Mouse (Mus musculus) heart, embryonic 15.5 days (tissue): ENCODE data around the gene Dhrs1. TPM values are rescaled to one million over a fixed set of nuclear protein-coding genes. Genes with fewer than 3 reads are reported as not detected.

Source experiments
- ATAC-seq: fragments of 200-750 bp; cut with Nextera tagmentation; replicated peaks from 2 replicates; pipeline ENCODE4 v1.8.0; 2017; ENCODE audit warnings: low read depth, moderate TSS enrichment; ENCODE audit not compliant: insufficient number of reproducible peaks, insufficient read depth, low FRiP score
- H3K27ac ChIP-seq: fragments of 300-500 bp; sonication (generic); 2 replicates; pipeline ENCODE4 v1.5.1; 2015; ENCODE audit warnings: mild to moderate bottlenecking, inconsistent platforms
- H3K27me3 ChIP-seq: fragments of 300-500 bp; sonication (generic); 2 replicates; pipeline ENCODE4 v1.6.1; 2015; ENCODE audit warnings: inconsistent platforms
- H3K36me3 ChIP-seq: fragments of 300-500 bp; sonication (generic); 2 replicates; pipeline ENCODE4 v1.6.1; 2015; ENCODE audit warnings: mild to moderate bottlenecking, inconsistent platforms
- H3K4me1 ChIP-seq: fragments of 300-500 bp; sonication (generic); replicated peaks from 2 replicates; pipeline ENCODE4 v1.6.1; 2015; ENCODE audit warnings: inconsistent platforms
- H3K4me2 ChIP-seq: fragments of 300-500 bp; sonication (generic); 2 replicates; pipeline ENCODE4 v1.6.1; 2015; ENCODE audit warnings: inconsistent platforms, mild to moderate bottlenecking, moderate library complexity
- H3K4me3 ChIP-seq: fragments of 300-500 bp; sonication (generic); 2 replicates; pipeline ENCODE4 v1.5.1; 2015; ENCODE audit warnings: mild to moderate bottlenecking, inconsistent platforms
- H3K9ac ChIP-seq: fragments of 300-500 bp; sonication (generic); 2 replicates; pipeline ENCODE4 v1.6.1; 2015; ENCODE audit warnings: mild to moderate bottlenecking, inconsistent platforms
- H3K9me3 ChIP-seq: fragments of 300-500 bp; sonication (generic); replicated peaks from 2 replicates; pipeline ENCODE4 v1.6.1; 2016; ENCODE audit warnings: inconsistent platforms
- WGBS: fragments of 180-500 bp; shearing (Covaris S2); methylation state at CpG from one replicate; pipeline ENCODE4 v1.1.7; 2015; ENCODE audit warnings: mixed read lengths; 5-methylcytosine and 5-hydroxymethylcytosine counted together
- polyA plus RNA-seq: library from polyadenylated mRNA; unstranded; fragments of >200 nt; fragmentation: Nextera tagmentation; extraction: Ambion mirVana; gene quantifications from 2 replicates; pipeline ENCODE4 v1.2.1, GENCODE M21; 2015

Dhrs1 gene
- polyA plus RNA-seq, 1 experiment from 2014 or later: 64.0 TPM

- Histone ChIP-seq H3K27ac (no peak overlapping the region), H3K4me1 (peaks cover 43% of the 10 kb centered on the region)
Measured at GRCm38 (mm10) chr14:55780736-55781135, 35.2 kb upstream of the Dhrs1 start.

GRCm38 (mm10) chr14:55779656-55780055 lies 34.2 kb upstream of the Dhrs1 start:
- Histone ChIP-seq H3K4me1 (peaks cover 42% of the 10 kb centered on the region), H3K9ac (no peak overlapping the region), H3K36me3 (no peaks in the 10 kb centered on the region), H3K27ac (no peak overlapping the region), H3K4me3 (no peak overlapping the region), H3K4me2 (no peak overlapping the region), H3K27me3 (peaks cover 34% of the 10 kb centered on the region), H3K9me3 (no peaks in the 10 kb centered on the region)
- no peak for ATAC-seq
- 49% methylated on average over 16 of the region's 16 CpGs for WGBS

More at GRCm38 (mm10) chr14:55780736-55781135, 35.2 kb upstream of the Dhrs1 start:
- H3K9ac ChIP-seq: no peak overlapping the region
- H3K36me3 ChIP-seq: no peaks in the 10 kb centered on the region
- no peak overlapping the region for H3K4me3 ChIP-seq
- H3K4me2 ChIP-seq: no peak overlapping the region
- WGBS: 73% methylated on average over 11 of the region's 11 CpGs
- H3K9me3 ChIP-seq: no peaks in the 10 kb centered on the region
- no peak for ATAC-seq
- peaks cover 42% of the 10 kb centered on the region for H3K27me3 ChIP-seq

GRCm38 (mm10) chr14:55778686-55779085 lies 33.2 kb upstream of the Dhrs1 start:
- no peak overlapping the region for H3K27ac ChIP-seq
- no peak for ATAC-seq
- peaks cover 34% of the 10 kb centered on the region for H3K4me1 ChIP-seq
- no peaks in the 10 kb centered on the region for H3K9me3 ChIP-seq
- no peaks in the 10 kb centered on the region for H3K36me3 ChIP-seq
- WGBS: 85% methylated on average over 15 of the region's 15 CpGs
- H3K4me2 ChIP-seq: no peak overlapping the region
- no peak overlapping the region for H3K9ac ChIP-seq
- peaks cover 24% of the 10 kb centered on the region for H3K27me3 ChIP-seq
- H3K4me3 ChIP-seq: no peak overlapping the region

- Histone ChIP-seq H3K4me2 (no peak overlapping the region), H3K36me3 (no peaks in the 10 kb centered on the region), H3K9ac (no peak overlapping the region), H3K9me3 (no peaks in the 10 kb centered on the region), H3K27ac (no peak overlapping the region), H3K4me3 (no peak overlapping the region), H3K27me3 (peaks cover 17% of the 10 kb centered on the region), H3K4me1 (peaks cover 26% of the 10 kb centered on the region)
- ATAC-seq: no peak
- 84% methylated on average over 11 of the region's 11 CpGs for WGBS
Measured at GRCm38 (mm10) chr14:55777806-55778205, 32.3 kb upstream of the Dhrs1 start.

GRCm38 (mm10) chr14:55777176-55777575 lies 31.7 kb upstream of the Dhrs1 start:
- Histone ChIP-seq H3K36me3 (no peaks in the 10 kb centered on the region), H3K27me3 (peaks cover 11% of the 10 kb centered on the region), H3K4me2 (no peak overlapping the region), H3K4me3 (no peak overlapping the region), H3K4me1 (peaks cover 20% of the 10 kb centered on the region), H3K9ac (no peak overlapping the region), H3K9me3 (no peaks in the 10 kb centered on the region), H3K27ac (no peak overlapping the region)
- WGBS: 30% methylated on average over 3 of the region's 3 CpGs
- ATAC-seq: no peak

GRCm38 (mm10) chr14:55776711-55777110 lies 31.2 kb upstream of the Dhrs1 start:
- Histone ChIP-seq H3K27me3 (peaks cover 6% of the 10 kb centered on the region), H3K4me2 (no peak overlapping the region), H3K36me3 (no peaks in the 10 kb centered on the region), H3K27ac (no peak overlapping the region), H3K4me3 (no peak overlapping the region), H3K4me1 (peaks cover 17% of the 10 kb centered on the region), H3K9ac (no peak overlapping the region), H3K9me3 (no peaks in the 10 kb centered on the region)
- WGBS: 58% methylated on average over 7 of the region's 7 CpGs
- ATAC-seq: no peak

GRCm38 (mm10) chr14:55769087-55769703 lies 23.7 kb upstream of the Dhrs1 start:
- Histone ChIP-seq H3K4me2 (no peak overlapping the region), H3K36me3 (no peaks in the 10 kb centered on the region), H3K27ac (no peak overlapping the region), H3K4me1 (peaks cover 11% of the 10 kb centered on the region), H3K27me3 (peaks cover 36% of the 10 kb centered on the region), H3K4me3 (no peak overlapping the region), H3K9me3 (no peaks in the 10 kb centered on the region), H3K9ac (no peak overlapping the region)
- 71% methylated on average over 16 of the region's 16 CpGs for WGBS
- no peak for ATAC-seq

GRCm38 (mm10) chr14:55768555-55768954 lies 23.1 kb upstream of the Dhrs1 start:
- Histone ChIP-seq H3K27ac (no peak overlapping the region), H3K9me3 (no peaks in the 10 kb centered on the region), H3K27me3 (peaks cover 36% of the 10 kb centered on the region), H3K4me2 (no peak overlapping the region; the same call in 1 of the 2 replicates), H3K36me3 (no peaks in the 10 kb centered on the region), H3K4me1 (peaks cover 12% of the 10 kb centered on the region), H3K4me3 (no peak overlapping the region), H3K9ac (no peak overlapping the region)
- ATAC-seq: no peak
- WGBS: 80% methylated on average over 6 of the region's 6 CpGs

GRCm38 (mm10) chr14:55767519-55768414 lies 22.3 kb upstream of the Dhrs1 start:
- Histone ChIP-seq H3K4me3 (peak overlapping the region; percentile 49), H3K27ac (no peak overlapping the region), H3K4me1 (peaks cover 20% of the 10 kb centered on the region), H3K36me3 (no peaks in the 10 kb centered on the region), H3K27me3 (peaks cover 36% of the 10 kb centered on the region), H3K4me2 (peak overlapping the region; percentile 82), H3K9me3 (no peaks in the 10 kb centered on the region), H3K9ac (peak overlapping the region; percentile 59)
- peak; percentile 41; the same call in 1 of the 2 replicates for ATAC-seq
- WGBS: 11% methylated on average over 52 of the region's 52 CpGs

GRCm38 (mm10) chr14:55765696-55766095 lies 20.2 kb upstream of the Dhrs1 start, which contains the start of gene Ltb4r1:
Gene Ltb4r1 (plus strand): TSS chr14:55765962.
- H3K27me3 ChIP-seq: peaks cover 44% of the 10 kb centered on the region
- peaks cover 35% of the 10 kb centered on the region for H3K4me1 ChIP-seq
- ATAC-seq: no peak

GRCm38 (mm10) chr14:55763166-55763565 lies 17.7 kb upstream of the Dhrs1 start:
- no peaks in the 10 kb centered on the region for H3K36me3 ChIP-seq

More at GRCm38 (mm10) chr14:55765696-55766095, 20.2 kb upstream of the Dhrs1 start, which contains the start of gene Ltb4r1:
- no peak within 1 kb of the TSS for H3K4me3 ChIP-seq
- no peak within 1 kb of the TSS for H3K9ac ChIP-seq
- no peak within 1 kb of the TSS for H3K27ac ChIP-seq
- WGBS: 73% methylated on average over 4 of the region's 4 CpGs
- no peaks in the 10 kb centered on the region for H3K36me3 ChIP-seq
- H3K4me2 ChIP-seq: no peak within 1 kb of the TSS
- H3K9me3 ChIP-seq: no peaks in the 10 kb centered on the region

More at GRCm38 (mm10) chr14:55763166-55763565, 17.7 kb upstream of the Dhrs1 start:
- peak overlapping the region; percentile 97; the same call in 1 of the 2 replicates for H3K4me2 ChIP-seq
- no peaks in the 10 kb centered on the region for H3K9me3 ChIP-seq
- peaks cover 33% of the 10 kb centered on the region for H3K27me3 ChIP-seq
- H3K27ac ChIP-seq: peak overlapping the region; percentile 44
- ATAC-seq: no peak
- H3K9ac ChIP-seq: no peak overlapping the region
- peaks cover 41% of the 10 kb centered on the region for H3K4me1 ChIP-seq
- no peak overlapping the region; the same call in 1 of the 2 replicates for H3K4me3 ChIP-seq
- 22% methylated on average over 7 of the region's 7 CpGs for WGBS
